Mouse (Mus musculus) heart, postnatal 0 days (tissue): ENCODE data around the gene Ncf4. TPM values are rescaled to one million over a fixed set of nuclear protein-coding genes. Genes with fewer than 3 reads are reported as not detected.

Experiments
- ATAC-seq: fragments of 200-750 bp; cut with Nextera tagmentation; 2 replicates; pipeline ENCODE4 v1.8.0; 2017; ENCODE audit warnings: low read depth, moderate number of reproducible peaks, moderate library complexity; ENCODE audit not compliant: insufficient read depth
- DNase-seq: peaks from one replicate; pipeline ENCODE4 v3.0.0-alpha.2; 2016; ENCODE audit warnings: low spot score
- H3K27ac ChIP-seq: fragments of 300-500 bp; sonication (generic); 2 replicates; pipeline ENCODE4 v1.5.1; 2014; ENCODE audit warnings: low read depth, mild to moderate bottlenecking
- H3K27me3 ChIP-seq: fragments of 300-500 bp; sonication (generic); 2 replicates; pipeline ENCODE4 v1.6.1; 2014; ENCODE audit warnings: low read length, mixed read lengths; ENCODE audit not compliant: control insufficient read depth, insufficient read depth
- H3K36me3 ChIP-seq: fragments of 300-500 bp; sonication (generic); replicated peaks from 2 replicates; pipeline ENCODE4 v1.6.1; 2014; ENCODE audit warnings: low read length, mixed read lengths; ENCODE audit not compliant: control insufficient read depth, insufficient read depth
- H3K4me1 ChIP-seq: fragments of 300-500 bp; sonication (generic); 2 replicates; pipeline ENCODE4 v1.6.1; 2014; ENCODE audit warnings: antibody characterized with exemption; ENCODE audit not compliant: control insufficient read depth, insufficient read depth
- H3K4me2 ChIP-seq: fragments of 300-500 bp; sonication (generic); 2 replicates; pipeline ENCODE4 v1.6.1; 2014; ENCODE audit warnings: low read depth, mild to moderate bottlenecking, low read length, moderate library complexity
- H3K4me3 ChIP-seq: fragments of 300-500 bp; sonication (generic); 2 replicates; pipeline ENCODE4 v1.5.1; 2014; ENCODE audit warnings: low read depth, low read length
- H3K9ac ChIP-seq: fragments of 300-500 bp; sonication (generic); replicated peaks from 2 replicates; pipeline ENCODE4 v1.6.1; 2014; ENCODE audit warnings: low read depth, low read length, mixed read lengths
- H3K9me3 ChIP-seq: fragments of 300-500 bp; sonication (generic); replicated peaks from 2 replicates; pipeline ENCODE4 v1.6.1; 2016; ENCODE audit warnings: low read length; ENCODE audit not compliant: control insufficient read depth
- CTCF ChIP-seq: IDR thresholded peaks from 2 replicates; pipeline ENCODE4 v1.5.1; 2016; ENCODE audit warnings: antibody characterized with exemption, control low read depth, low read depth
- EP300 ChIP-seq: IDR thresholded peaks from 2 replicates; pipeline ENCODE4 v1.6.1; 2016; ENCODE audit warnings: antibody characterized with exemption, low read depth
- WGBS: fragments of 180-500 bp; shearing (Covaris S2); extraction: QIAGEN DNeasy Blood & Tissue Kit; methylation state at CpG from one replicate; pipeline ENCODE4 v1.1.7; 2014; 5-methylcytosine and 5-hydroxymethylcytosine counted together
- polyA plus RNA-seq: library from polyadenylated mRNA; unstranded; fragments of >200 nt; fragmentation: Nextera tagmentation; extraction: Ambion mirVana; gene quantifications from 2 replicates; pipeline ENCODE4 v1.2.1, GENCODE M21; 2015
- total RNA-seq: library from RNA; depleted of rRNA; stranded (reverse); fragments of >200 nt; gene quantifications from 2 replicates; pipeline ENCODE4 v1.2.3, GENCODE M21; 2014; ENCODE audit warnings: low replicate concordance

Ncf4 gene
- total and polyA plus RNA-seq, 2 experiments from 2014 or later, result 1.3 to 1.5 TPM

- WGBS, result 79% methylated on average over 4 of the region's 4 CpGs
- no peak for TF ChIP-seq EP300
- TF ChIP-seq CTCF, result no peak
- H3K27ac ChIP-seq, result peak overlapping the region; percentile 44; the same call in 1 of the 2 replicates
- H3K4me1 ChIP-seq, result peaks cover 5% of the 10 kb centered on the region; the same call in 1 of the 2 replicates
- H3K9me3 ChIP-seq, result no peaks in the 10 kb centered on the region
- no peak overlapping the region for H3K9ac ChIP-seq
- H3K4me2 ChIP-seq, result no peak overlapping the region
- no peaks in the 10 kb centered on the region for H3K27me3 ChIP-seq
- DNase-seq (no peak), ATAC-seq (no peak)
- no peaks in the 10 kb centered on the region for H3K36me3 ChIP-seq
- H3K4me3 ChIP-seq, result no peak overlapping the region
These were observed 49.1 kb downstream of the Ncf4 start for GRCm38 (mm10) chr15:78293716-78294115.

- ATAC-seq (no peak), DNase-seq (no peak)
- Histone ChIP-seq H3K4me3 (no peak overlapping the region), H3K9me3 (no peaks in the 10 kb centered on the region), H3K4me1 (no peaks in the 10 kb centered on the region), H3K36me3 (no peaks in the 10 kb centered on the region), H3K9ac (no peak overlapping the region), H3K27me3 (no peaks in the 10 kb centered on the region), H3K27ac (no peak overlapping the region), H3K4me2 (no peak overlapping the region)
- TF ChIP-seq CTCF (no peak), EP300 (no peak)
- WGBS, result 74% methylated on average over 1 of the region's 1 CpGs
These were observed 54.0 kb downstream of the Ncf4 start for GRCm38 (mm10) chr15:78298558-78298957.

- Histone ChIP-seq H3K4me2 (no peak overlapping the region), H3K27me3 (no peaks in the 10 kb centered on the region), H3K9me3 (no peaks in the 10 kb centered on the region), H3K4me1 (no peaks in the 10 kb centered on the region), H3K36me3 (no peaks in the 10 kb centered on the region), H3K9ac (no peak overlapping the region), H3K27ac (no peak overlapping the region), H3K4me3 (no peak overlapping the region)
- no peak for TF ChIP-seq EP300
- TF ChIP-seq CTCF, result no peak
- no peak for DNase-seq
- 79% methylated on average over 3 of the region's 3 CpGs for WGBS
- ATAC-seq, result no peak
These were observed 55.0 kb downstream of the Ncf4 start for GRCm38 (mm10) chr15:78299641-78300040.

DNA sequence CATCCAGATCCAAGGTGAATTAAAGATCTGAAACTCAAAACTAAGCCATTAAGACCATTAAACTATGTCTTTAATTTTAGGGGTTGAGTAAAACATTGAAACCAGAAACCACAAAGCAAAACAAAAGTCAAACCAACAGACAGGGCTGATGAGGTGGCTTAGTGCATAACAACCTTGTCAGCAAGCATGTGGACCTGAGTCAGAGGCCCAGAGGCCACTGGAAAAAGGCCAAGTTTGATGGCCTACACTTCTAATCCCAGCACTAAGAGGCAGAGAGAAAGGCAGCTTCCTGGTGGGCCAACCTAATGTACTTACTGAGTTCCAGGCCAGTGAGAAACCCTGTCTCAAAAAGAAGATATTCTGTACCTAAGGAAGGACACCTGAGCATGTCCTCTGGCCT lies 56.2 kb downstream of the Ncf4 start:
- Histone ChIP-seq H3K4me3 (no peak overlapping the region), H3K27me3 (no peaks in the 10 kb centered on the region), H3K9me3 (no peaks in the 10 kb centered on the region), H3K9ac (no peak overlapping the region), H3K27ac (no peak overlapping the region), H3K4me1 (no peaks in the 10 kb centered on the region), H3K4me2 (no peak overlapping the region), H3K36me3 (no peaks in the 10 kb centered on the region)
- DNase-seq (no peak), ATAC-seq (no peak)
- TF ChIP-seq EP300, result no peak
- TF ChIP-seq CTCF, result no peak

- no peak for ATAC-seq
- Histone ChIP-seq H3K27ac (no peak overlapping the region), H3K4me1 (no peaks in the 10 kb centered on the region), H3K9me3 (no peaks in the 10 kb centered on the region), H3K4me3 (no peak overlapping the region), H3K27me3 (no peaks in the 10 kb centered on the region), H3K9ac (no peak overlapping the region), H3K4me2 (no peak overlapping the region), H3K36me3 (no peaks in the 10 kb centered on the region)
- TF ChIP-seq CTCF (no peak), EP300 (no peak)
- WGBS, result 95% methylated on average over 4 of the region's 4 CpGs
- no peak for DNase-seq
These were observed 58.1 kb downstream of the Ncf4 start for GRCm38 (mm10) chr15:78302718-78303117.

GRCm38 (mm10) chr15:78303665-78304233 lies 59.1 kb downstream of the Ncf4 start:
- WGBS, result 79% methylated on average over 6 of the region's 6 CpGs
- H3K9ac ChIP-seq, result no peak overlapping the region
- H3K4me2 ChIP-seq, result no peak overlapping the region
- no peak overlapping the region for H3K4me3 ChIP-seq
- no peak for TF ChIP-seq CTCF
- no peak for TF ChIP-seq EP300
- no peaks in the 10 kb centered on the region for H3K27me3 ChIP-seq
- H3K4me1 ChIP-seq, result no peaks in the 10 kb centered on the region
- DNase-seq (no peak), ATAC-seq (no peak)
- no peak overlapping the region for H3K27ac ChIP-seq
- no peaks in the 10 kb centered on the region for H3K9me3 ChIP-seq
- no peaks in the 10 kb centered on the region for H3K36me3 ChIP-seq
